Mouse (Mus musculus) WW6 (cell line): ENCODE data around the gene Pml.

Experiments used
- DNase-seq: peaks from one replicate; pipeline ENCODE4 v3.0.0-alpha.2; 2013; ENCODE audit warnings: low read depth, low spot score

Gene Pml

GRCm38 (mm10) chr9:58249592-58250192 lies at the start of gene Pml:
TSS of gene Pml (minus strand) at chr9:58249786.
- no peak for DNase-seq

- DNase-seq: no peak
These were observed 48.4 kb upstream of the Pml start for GRCm38 (mm10) chr9:58297961-58298477.

GRCm38 (mm10) chr9:58297065-58297464 lies 47.5 kb upstream of the Pml start:
- no peak for DNase-seq

- no peak for DNase-seq
These were observed 46.3 kb upstream of the Pml start for GRCm38 (mm10) chr9:58295766-58296361.

GRCm38 (mm10) chr9:58295345-58295744 lies 45.8 kb upstream of the Pml start:
- DNase-seq: no peak

- no peak for DNase-seq
These were observed 44.9 kb upstream of the Pml start for GRCm38 (mm10) chr9:58294527-58294926.

GRCm38 (mm10) chr9:58289901-58290300 lies 40.3 kb upstream of the Pml start:
- DNase-seq: no peak

- no peak for DNase-seq
These were observed 39.5 kb upstream of the Pml start for GRCm38 (mm10) chr9:58289090-58289489.

GRCm38 (mm10) chr9:58283431-58283830 lies 33.8 kb upstream of the Pml start:
- no peak for DNase-seq

GRCm38 (mm10) chr9:58281597-58281996 lies 32.0 kb upstream of the Pml start:
- no peak for DNase-seq

GRCm38 (mm10) chr9:58280259-58281109 lies 30.9 kb upstream of the Pml start:
- DNase-seq: peak; percentile 90

- DNase-seq: no peak
These were observed 30.2 kb upstream of the Pml start for GRCm38 (mm10) chr9:58279780-58280179.

- DNase-seq: peak; percentile 88
These were observed 29.5 kb upstream of the Pml start for GRCm38 (mm10) chr9:58278821-58279723.

- no peak for DNase-seq
These were observed 28.7 kb upstream of the Pml start for GRCm38 (mm10) chr9:58278313-58278712.

GRCm38 (mm10) chr9:58276346-58276745 lies 26.8 kb upstream of the Pml start:
- no peak for DNase-seq

- no peak for DNase-seq
These were observed 26.2 kb upstream of the Pml start for GRCm38 (mm10) chr9:58275797-58276196.

- no peak for DNase-seq
These were observed 25.7 kb upstream of the Pml start for GRCm38 (mm10) chr9:58275115-58275774.

- DNase-seq: no peak
These were observed 25.0 kb upstream of the Pml start for GRCm38 (mm10) chr9:58274626-58275025.

GRCm38 (mm10) chr9:58274101-58274604 lies 24.6 kb upstream of the Pml start:
- no peak for DNase-seq

GRCm38 (mm10) chr9:58272855-58273254 lies 23.3 kb upstream of the Pml start:
- DNase-seq: no peak

GRCm38 (mm10) chr9:58272068-58272541 lies 22.5 kb upstream of the Pml start:
- no peak for DNase-seq
